Mouse (Mus musculus) cortical plate, adult 2 months (tissue): Measurements from ENCODE around the gene Traf3ip2.

ENCODE experiments used
- CTCF ChIP-seq: fragments of 200-500 bp; IDR thresholded peaks from 2 replicates; pipeline ENCODE4 v1.5.1; 2011; ENCODE audit warnings: mild to moderate bottlenecking, control low read depth, low read length; ENCODE audit not compliant: insufficient read depth; ENCODE audit errors: extremely low read depth
- POLR2A ChIP-seq: fragments of 200-500 bp; IDR thresholded peaks from 2 replicates; pipeline ENCODE4 v1.6.1; 2011; ENCODE audit warnings: mild to moderate bottlenecking, low read length, control low read depth; ENCODE audit not compliant: insufficient read depth; ENCODE audit errors: extremely low read depth

DNA sequence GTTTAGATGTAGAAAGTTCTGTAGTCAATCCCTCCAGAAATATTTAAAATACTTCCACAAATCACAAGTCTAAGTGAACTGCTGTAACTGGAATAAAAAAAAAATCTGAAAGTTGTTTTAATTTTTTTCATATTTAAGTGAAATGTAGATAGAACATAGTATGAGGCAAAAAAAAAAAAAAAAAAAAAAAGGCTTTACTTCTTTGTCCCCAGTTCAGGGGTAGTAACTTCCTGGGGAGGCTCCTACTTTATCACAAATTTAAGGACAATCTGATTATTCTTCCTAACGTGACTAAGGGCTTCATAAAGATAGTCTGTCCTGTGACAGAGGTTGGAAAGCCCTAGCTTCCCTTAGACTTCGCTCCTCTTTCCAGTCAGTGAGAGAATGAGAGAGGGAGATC lies 79.4 kb downstream of the Traf3ip2 start:
- no peak for TF ChIP-seq CTCF
- TF ChIP-seq POLR2A: no peak
